Mouse (Mus musculus) cerebellum, adult 9-11 months (tissue): ENCODE measurements around the gene Nr3c2.

Experiments
- DNase-seq: peaks from one replicate; pipeline ENCODE4 v3.0.0; 2022

Nr3c2 gene

DNA sequence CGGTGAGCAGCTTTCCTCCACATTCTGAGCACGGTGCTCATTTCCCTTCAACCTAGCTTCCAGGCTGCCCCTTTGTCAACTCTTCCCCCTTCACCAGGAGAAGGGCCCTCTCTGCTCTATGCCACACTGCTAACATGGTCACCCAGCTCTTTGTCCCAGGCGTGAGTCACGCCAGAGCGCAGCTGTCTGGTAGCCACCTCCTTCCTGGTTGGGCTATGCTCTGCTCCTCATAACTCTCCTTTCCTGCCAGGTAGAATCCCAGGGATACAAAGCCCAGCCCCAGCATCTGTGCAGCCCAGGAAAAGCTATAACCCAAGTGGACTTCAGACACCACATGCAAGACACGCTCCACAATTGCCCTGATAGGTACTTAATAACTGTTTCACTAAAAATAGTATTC lies 362.0 kb downstream of the Nr3c2 start:
- no peak for DNase-seq

DNA sequence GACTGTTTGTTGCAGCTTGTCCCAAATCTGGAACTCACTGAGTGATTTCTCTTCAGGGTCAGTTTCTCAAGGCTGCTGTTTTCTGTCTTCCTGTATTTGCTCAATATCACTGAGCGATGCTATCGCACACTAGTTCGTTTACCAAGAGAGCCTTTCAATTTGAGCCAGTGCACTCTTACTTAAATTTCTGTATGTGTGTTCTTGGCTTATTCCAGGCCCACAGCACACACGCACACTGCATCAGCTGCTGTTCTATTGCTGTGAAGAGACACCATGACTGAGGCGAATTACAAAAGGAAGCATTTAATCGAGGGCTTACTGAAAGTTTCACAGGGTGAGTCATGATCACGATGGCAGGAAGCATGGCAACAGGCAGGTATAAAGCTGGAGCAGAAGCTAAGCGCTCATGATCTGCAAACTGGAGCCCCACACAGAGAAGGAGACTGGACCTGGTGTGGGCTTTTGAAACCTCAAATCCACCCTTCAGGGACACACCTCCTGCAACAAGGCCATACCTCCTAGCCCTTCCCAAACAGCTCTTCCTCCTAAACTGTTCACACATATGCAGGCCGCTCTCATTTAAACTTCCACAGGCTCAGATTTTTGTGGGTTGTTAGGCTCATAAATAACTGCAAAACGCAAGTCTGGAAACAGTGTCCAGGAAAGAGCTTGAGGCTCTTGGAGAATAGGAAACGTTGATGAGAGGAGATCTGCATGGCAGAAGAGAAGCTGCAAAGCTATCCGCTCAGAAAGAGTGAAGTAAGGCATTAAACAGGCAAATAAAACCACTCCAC lies 363.2 kb downstream of the Nr3c2 start:
- no peak for DNase-seq

DNA sequence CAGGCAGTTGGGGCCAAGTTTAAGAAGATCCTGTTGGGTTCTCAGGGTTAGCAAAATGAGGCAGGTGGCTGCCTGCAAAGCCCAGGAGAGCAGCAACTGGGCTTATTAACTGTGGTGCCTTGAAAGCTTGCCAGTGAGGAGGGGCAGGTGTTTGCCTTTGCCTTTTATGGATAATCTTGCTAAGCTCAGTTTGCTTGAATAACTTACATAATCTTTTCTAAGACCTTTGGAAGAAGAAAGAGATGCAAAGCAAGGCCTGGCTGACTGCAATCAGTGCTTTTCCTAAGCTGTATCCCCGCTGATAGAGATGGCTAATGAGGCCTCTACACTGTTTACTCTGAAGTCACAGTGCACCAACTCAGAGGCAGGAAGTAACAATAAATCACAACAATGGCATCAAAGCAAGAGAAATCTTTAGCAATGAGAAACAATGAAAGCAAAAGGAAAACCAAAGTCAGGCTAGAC lies 368.7 kb downstream of the Nr3c2 start:
- DNase-seq: no peak

DNA sequence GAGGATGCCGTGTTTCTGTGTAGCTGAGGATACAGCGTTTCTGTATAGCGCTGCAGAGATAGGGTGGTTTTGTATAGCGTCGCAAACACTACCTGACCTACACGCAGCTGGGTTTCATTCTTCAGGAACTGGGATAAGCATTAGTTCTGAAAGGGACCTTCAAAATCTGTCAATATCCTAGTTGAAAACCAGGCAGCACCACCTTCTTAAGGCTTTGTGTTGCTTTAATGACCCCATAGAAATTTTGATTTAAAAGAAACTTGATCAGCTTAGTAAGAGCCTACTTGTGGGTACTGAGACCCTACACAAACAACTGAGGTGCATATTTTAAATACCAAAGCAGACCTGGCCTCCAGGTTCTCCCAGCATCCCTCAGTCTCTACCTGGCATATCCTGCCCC lies 372.9 kb downstream of the Nr3c2 start:
- DNase-seq: no peak

DNA sequence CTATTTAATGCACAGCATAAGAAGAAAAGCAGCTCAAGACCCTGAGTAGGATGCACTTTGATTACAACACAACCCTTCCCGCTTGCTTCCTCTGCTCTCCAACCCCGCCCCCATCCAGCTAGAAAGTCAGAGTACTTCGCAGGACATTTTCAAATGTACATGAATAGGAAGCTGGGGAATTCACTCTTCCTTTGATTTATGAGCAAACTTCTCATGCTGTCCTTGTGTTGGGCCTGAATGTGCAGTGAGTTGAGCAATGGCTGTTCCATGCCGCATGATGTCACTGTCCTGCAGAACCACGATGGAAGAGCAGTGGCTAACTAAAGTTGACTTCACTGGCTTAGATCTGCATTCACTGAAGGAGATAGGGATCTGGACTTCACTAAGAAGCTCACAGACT lies 376.3 kb downstream of the Nr3c2 start:
- DNase-seq: no peak

DNA sequence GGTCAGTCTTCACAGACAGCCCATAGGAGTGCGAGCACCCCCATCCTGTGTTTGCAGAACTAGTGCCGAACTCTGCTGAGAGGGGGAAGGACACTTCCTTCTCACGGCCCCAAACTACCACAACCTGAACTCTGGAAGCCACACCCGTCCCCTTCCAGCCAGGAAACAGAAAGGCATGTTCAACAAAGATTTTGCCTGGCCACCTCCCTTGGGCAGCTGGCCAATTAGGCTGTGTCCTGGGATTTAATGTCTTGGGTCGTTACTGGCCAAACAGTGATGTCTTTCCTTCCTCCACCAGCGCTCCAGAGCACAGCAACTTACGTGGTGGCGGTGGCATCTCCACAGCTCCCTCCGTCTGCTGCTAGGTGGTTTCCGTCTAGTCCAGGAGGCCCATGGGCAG lies 377.6 kb downstream of the Nr3c2 start:
- no peak for DNase-seq

DNA sequence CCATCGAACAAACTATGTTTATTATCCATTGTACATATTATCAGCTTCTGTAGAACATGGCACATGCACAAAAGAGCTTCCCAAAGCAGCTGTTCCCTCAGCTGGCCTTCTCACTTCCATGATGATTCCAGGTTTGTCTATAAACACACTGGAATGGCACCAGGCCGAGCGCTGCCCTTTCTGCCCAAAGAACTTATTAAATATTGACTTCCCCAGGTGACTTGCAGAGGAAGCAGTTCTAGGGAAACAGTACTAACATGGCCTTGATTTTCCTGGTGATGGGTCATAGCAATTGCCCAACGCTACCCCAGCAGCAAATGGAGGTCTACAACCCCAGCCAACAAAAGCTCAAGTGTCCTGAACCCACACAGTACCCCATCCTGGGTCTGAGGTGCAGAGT lies 379.0 kb downstream of the Nr3c2 start:
- DNase-seq: no peak

DNA sequence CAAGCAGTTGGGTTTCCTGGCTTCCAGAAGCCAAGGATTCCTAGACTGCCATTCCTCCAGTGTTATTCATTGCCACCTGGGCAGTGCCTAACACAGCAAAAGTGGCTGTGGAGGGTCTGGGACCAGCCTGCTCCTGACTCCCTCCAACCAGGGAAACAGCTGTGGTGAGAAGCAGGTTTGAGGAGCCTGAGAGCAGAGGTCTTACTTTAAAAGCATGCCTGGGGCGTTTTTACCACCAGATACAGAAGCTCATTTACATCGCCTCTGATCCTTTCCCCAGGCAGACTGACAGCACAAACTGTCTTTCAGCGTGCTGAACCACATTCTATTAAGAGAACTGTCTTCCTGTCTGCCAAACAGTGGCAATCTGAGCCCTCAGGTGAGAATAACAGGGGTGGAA lies 380.7 kb downstream of the Nr3c2 start:
- no peak for DNase-seq

DNA sequence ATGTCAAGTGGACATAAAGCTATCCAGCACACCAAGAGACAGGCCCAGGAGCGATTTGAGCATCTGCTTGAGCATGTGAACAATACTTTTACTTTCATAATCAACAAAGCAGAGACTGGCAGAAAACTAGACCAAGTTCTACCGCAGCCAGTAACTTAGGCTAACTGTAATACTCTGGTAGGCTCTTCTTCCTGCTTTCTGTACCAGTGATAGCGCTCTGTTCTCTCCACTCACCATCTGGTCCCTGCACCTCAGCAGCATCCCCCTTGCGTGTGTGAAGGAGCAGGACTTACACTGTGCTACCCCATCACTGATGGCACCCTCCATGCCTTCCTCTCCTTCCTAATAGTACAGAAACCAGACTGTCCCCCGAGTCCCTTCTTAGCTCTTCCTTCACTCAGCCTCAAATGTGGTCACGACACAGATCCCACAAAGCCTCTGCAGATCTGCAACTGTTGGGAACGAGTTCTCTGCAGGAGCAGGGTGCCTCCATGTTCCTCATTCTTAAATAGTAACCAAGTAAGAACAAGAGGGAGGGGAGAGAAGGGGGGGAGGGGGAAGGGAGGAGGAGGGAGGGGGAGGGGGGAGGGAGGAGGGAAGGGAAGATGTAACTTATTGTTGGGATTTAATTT lies 383.5 kb downstream of the Nr3c2 start:
- DNase-seq: no peak

DNA sequence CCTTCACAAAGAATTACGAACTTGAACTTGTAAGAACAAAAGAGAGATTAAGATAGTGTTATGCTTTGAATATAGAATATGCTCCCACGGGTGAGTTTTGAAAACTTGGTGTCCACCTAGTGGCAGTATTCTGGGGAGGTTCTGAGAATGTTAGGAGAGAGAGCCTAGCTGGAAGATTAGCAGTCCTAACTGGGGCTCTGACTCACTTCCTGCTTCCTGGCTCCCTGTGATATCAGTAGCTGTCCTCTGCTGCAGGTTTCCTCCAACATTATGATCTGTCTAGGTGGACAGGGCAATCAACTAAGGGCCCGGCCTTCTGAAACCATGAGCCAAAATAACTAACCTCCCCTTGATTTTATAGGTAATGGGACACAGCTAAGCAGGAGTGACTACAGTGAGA lies 385.2 kb downstream of the Nr3c2 start:
- no peak for DNase-seq

DNA sequence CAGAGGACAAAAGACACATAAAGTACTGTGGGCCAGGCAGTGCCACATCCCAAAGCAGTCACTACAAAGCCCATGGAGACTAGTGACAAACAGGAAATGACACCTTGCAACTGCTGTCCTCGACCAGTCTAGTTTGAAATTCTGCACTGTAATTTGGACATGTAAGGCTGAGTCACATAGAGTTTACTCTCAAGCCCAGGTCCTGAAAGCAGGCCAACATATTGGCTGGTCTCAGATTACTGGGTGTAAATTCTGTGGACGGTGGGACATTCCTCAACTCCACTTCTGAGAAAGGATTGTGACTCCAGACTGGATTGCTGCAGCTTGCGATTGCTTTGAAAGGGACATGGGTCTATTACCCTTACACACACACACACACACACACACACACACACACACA lies 388.8 kb downstream of the Nr3c2 start:
- DNase-seq: no peak

DNA sequence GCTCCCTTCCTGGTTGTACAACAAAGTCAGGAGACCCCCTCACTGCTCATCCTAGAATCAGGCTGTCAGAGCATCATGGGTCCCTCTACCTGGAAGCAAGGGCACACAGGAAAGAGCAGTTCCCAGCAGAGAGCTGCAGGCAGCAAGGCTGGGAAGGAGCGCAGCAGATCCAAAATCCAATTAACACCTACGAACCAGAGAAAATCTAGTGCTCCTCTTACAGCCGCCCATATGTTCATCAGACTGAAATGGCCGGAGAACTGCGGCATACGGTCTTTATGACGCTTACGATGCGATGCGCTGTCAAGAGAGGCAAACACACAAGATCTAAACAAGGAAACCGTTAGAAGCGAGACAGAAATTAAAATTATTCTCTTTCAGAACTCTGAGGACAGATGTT lies 389.2 kb downstream of the Nr3c2 start:
- no peak for DNase-seq

DNA sequence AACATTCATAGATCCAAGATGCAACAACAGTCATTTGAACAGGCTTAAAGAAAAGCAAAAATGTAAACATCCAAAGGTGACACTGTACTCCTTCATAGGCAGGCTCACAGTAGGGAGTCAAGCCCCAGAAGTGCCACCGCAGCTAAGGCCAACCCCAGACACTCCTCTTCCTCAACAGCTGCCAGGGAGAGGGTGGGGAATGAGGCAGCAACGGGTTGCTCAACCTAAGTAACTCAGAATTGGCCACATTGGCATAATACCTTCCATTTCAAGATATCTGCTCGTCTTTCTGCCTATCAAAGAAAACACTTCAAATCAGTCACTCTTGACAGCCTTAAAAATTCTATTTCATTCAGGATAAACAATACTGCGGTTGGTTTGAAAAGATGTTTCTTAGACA lies 392.9 kb downstream of the Nr3c2 start:
- DNase-seq: no peak

DNA sequence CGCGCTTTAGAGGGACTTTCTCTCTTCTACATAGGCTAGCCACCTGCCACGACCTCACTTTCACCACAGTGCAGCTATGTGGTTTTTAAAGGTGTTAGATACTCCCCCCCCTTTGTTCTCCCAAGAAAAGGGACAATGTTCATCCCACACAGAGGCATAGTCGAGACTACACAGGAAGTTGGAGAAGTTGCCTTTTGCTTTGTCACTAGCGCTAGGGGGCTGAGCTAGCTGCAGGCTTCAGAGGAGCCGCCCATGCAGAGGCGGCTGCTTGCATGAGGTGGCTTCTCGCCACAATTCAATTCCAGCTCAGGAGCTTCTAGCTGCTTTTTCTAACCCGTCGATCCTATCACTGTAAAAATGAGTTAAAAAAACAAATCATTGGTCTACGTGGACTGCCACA lies 393.4 kb downstream of the Nr3c2 start:
- no peak for DNase-seq

DNA sequence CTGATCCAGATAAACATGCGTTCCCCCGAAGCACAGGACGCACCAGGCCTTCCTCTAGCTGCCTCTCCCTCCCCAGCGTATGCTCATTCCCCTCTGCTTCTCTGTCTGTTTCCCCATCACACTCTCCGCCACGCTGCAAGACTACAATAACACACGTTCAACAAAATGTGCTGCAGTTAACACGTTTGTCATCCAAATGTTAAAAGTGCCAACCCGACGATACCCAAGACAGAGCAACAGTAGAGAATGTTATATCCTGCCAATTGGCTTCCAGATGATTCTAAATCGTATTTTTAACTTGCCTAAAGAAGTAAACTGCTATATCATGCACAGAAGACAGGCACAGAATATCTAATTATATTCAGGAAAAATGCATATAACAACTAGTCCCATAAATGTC lies 395.4 kb downstream of the Nr3c2 start:
- DNase-seq: no peak
